Mouse (Mus musculus): Measurements from ENCODE around the gene Rps11. TPM values are rescaled to one million over a fixed set of nuclear protein-coding genes. Genes with fewer than 3 reads are reported as not detected.

Rps11 gene
- polyA plus RNA-seq, 1 experiment: 500 TPM

GRCm38 (mm10) chr7:45073171-45073707, 51.0 kb downstream of the Rps11 start:
- WGBS: 76% methylated on average over 7 of the region's 7 CpGs
- no peak for DNase-seq (ENCODE audit: low read depth, low spot score)

Other genes starting within 250 kb of the Rps11 start
- gene Med25, start 231.7 kb downstream of the Rps11 start, polyA plus RNA-seq (2012; rRNA removed): 69.4 and 102 TPM in 2 replicates
- gene Fuz, start 228.4 kb downstream of the Rps11 start, polyA plus RNA-seq (2012; rRNA removed): 19.9 and 21.7 TPM in 2 replicates
- gene Ap2a1, start 194.9 kb downstream of the Rps11 start, polyA plus RNA-seq (2012; rRNA removed): 55.6 and 80.7 TPM in 2 replicates
- gene Tsks, start 181.2 kb downstream of the Rps11 start, polyA plus RNA-seq (2012; rRNA removed): not detected in 2 replicates
- 4.2 and 5.9 TPM in 2 replicates for gene Cpt1c, start 149.6 kb downstream of the Rps11 start, polyA plus RNA-seq (2012; rRNA removed)
- gene Prmt1, start 137.9 kb downstream of the Rps11 start, polyA plus RNA-seq (2012; rRNA removed): 167 and 188 TPM in 2 replicates
- gene Irf3, start 126.8 kb downstream of the Rps11 start, polyA plus RNA-seq (2012; rRNA removed): 107 and 110 TPM in 2 replicates
- 20.8 and 23.3 TPM in 2 replicates for gene Bcl2l12, start 125.7 kb downstream of the Rps11 start, polyA plus RNA-seq (2012; rRNA removed)
- 32.3 and 44.7 TPM in 2 replicates for gene Scaf1, start 108.1 kb downstream of the Rps11 start, polyA plus RNA-seq (2012; rRNA removed)
- 112 and 124 TPM in 2 replicates for gene Rras, start 106.5 kb downstream of the Rps11 start, polyA plus RNA-seq (2012; rRNA removed)
- 5.4 and 6.2 TPM in 2 replicates for gene Prr12, start 71.6 kb downstream of the Rps11 start, polyA plus RNA-seq (2012; rRNA removed)
- 52.4 and 66.9 TPM in 2 replicates for gene Nosip, start 62.0 kb downstream of the Rps11 start, polyA plus RNA-seq (2012; rRNA removed)
- 77.3 and 92.5 TPM in 2 replicates for gene Prrg2, start 61.8 kb downstream of the Rps11 start, polyA plus RNA-seq (2012; rRNA removed)
- 44.3 and 48.6 TPM in 2 replicates for gene Rcn3, start 32.2 kb downstream of the Rps11 start, polyA plus RNA-seq (2012; rRNA removed)
- gene Fcgrt, start 20.6 kb downstream of the Rps11 start, polyA plus RNA-seq (2012; rRNA removed): 75.3 and 85.1 TPM in 2 replicates
- gene Rpl13a, start 4.3 kb upstream of the Rps11 start, polyA plus RNA-seq (2012; rRNA removed): 2,093 and 2,372 TPM in 2 replicates
- 0.78 and 1.1 TPM in 2 replicates for gene Gm45713, start 11.8 kb upstream of the Rps11 start, polyA plus RNA-seq (2012; rRNA removed)
- 30.5 and 38.2 TPM in 2 replicates for gene Flt3l, start 12.0 kb upstream of the Rps11 start, polyA plus RNA-seq (2012; rRNA removed)
- 62.5 and 65.5 TPM in 2 replicates for gene Pih1d1, start 29.9 kb upstream of the Rps11 start, polyA plus RNA-seq (2012; rRNA removed)
- gene Aldh16a1, start 30.1 kb upstream of the Rps11 start, polyA plus RNA-seq (2012; rRNA removed): 152 and 159 TPM in 2 replicates
- gene Slc17a7, start 39.5 kb upstream of the Rps11 start, polyA plus RNA-seq (2012; rRNA removed): 0.07 and 0.11 TPM in 2 replicates
- gene Gfy, start 55.1 kb upstream of the Rps11 start, polyA plus RNA-seq (2012; rRNA removed): not detected in 2 replicates
- gene Pth2, start 56.6 kb upstream of the Rps11 start, polyA plus RNA-seq (2012; rRNA removed): not detected in 2 replicates
- 0.09 TPM in 1 of 2 replicates, not detected in the other for gene Ccdc155, start 80.5 kb upstream of the Rps11 start, polyA plus RNA-seq (2012; rRNA removed)
- 0.47 and 0.67 TPM in 2 replicates for gene Dkkl1, start 87.7 kb upstream of the Rps11 start, polyA plus RNA-seq (2012; rRNA removed)
- 8.9 and 11.4 TPM in 2 replicates for gene Tead2, start 91.3 kb upstream of the Rps11 start, polyA plus RNA-seq (2012; rRNA removed)
- 57.3 and 66.8 TPM in 2 replicates for gene Cd37, start 114.7 kb upstream of the Rps11 start, polyA plus RNA-seq (2012; rRNA removed)
- not detected in 2 replicates for gene Slc6a16, start 116.6 kb upstream of the Rps11 start, polyA plus RNA-seq (2012; rRNA removed)
- not detected in 2 replicates for gene Slc6a21, start 153.1 kb upstream of the Rps11 start, polyA plus RNA-seq (2012; rRNA removed)
- 182 and 185 TPM in 2 replicates for gene Trpm4, start 209.3 kb upstream of the Rps11 start, polyA plus RNA-seq (2012; rRNA removed)
- gene Hrc, start 210.9 kb upstream of the Rps11 start, polyA plus RNA-seq (2012; rRNA removed): 0.40 and 0.67 TPM in 2 replicates
- 47.1 and 70.3 TPM in 2 replicates for gene Ppfia3, start 242.6 kb upstream of the Rps11 start, polyA plus RNA-seq (2012; rRNA removed)
- 4.5 and 7.9 TPM in 2 replicates for gene Lin7b, start 246.1 kb upstream of the Rps11 start, polyA plus RNA-seq (2012; rRNA removed)

Data from large intestine, adult 2 months (tissue).